Mouse (Mus musculus) heart, adult 2 months (tissue): ENCODE data around the gene Sfrp2. TPM values are rescaled to one million over a fixed set of nuclear protein-coding genes. Genes with fewer than 3 reads are reported as not detected.

Experiments used
- DNase-seq, 2 experiments: peaks; one replicate each; pipeline ENCODE4 v3.0.0; 2021
- H3K27ac ChIP-seq: fragments of 200-600 bp; 2 replicates; pipeline ENCODE4 v1.8.1; 2022
- H3K27me3 ChIP-seq: fragments of 200-500 bp; 2 replicates; pipeline ENCODE4 v1.6.1; 2012; ENCODE audit warnings: mild to moderate bottlenecking, low read length, inconsistent platforms, mixed read lengths; ENCODE audit not compliant: control insufficient read depth, insufficient read depth
- H3K36me3 ChIP-seq: fragments of 200-500 bp; 2 replicates; pipeline ENCODE4 v1.6.1; 2012; ENCODE audit warnings: low read length, inconsistent platforms; ENCODE audit not compliant: control insufficient read depth, insufficient read depth
- H3K4me1 ChIP-seq: fragments of 200-500 bp; 2 replicates; pipeline ENCODE4 v1.6.1; 2011; ENCODE audit warnings: low read length; ENCODE audit not compliant: control insufficient read depth, insufficient read depth
- H3K4me3 ChIP-seq: fragments of 200-600 bp; 2 replicates; pipeline ENCODE4 v1.8.1; 2022
- H3K79me2 ChIP-seq: fragments of 200-500 bp; replicated peaks from 2 replicates; pipeline ENCODE4 v1.6.1; 2012; ENCODE audit warnings: mild to moderate bottlenecking, inconsistent platforms, low read length, moderate library complexity, mixed read lengths; ENCODE audit not compliant: control insufficient read depth, insufficient read depth
- H3K9ac ChIP-seq: fragments of 200-500 bp; 2 replicates; pipeline ENCODE4 v1.6.1; 2012; ENCODE audit warnings: low read depth, mild to moderate bottlenecking, control low read depth, inconsistent platforms, low read length, mixed read lengths
- CTCF ChIP-seq: fragments of 200-600 bp; IDR thresholded peaks from 2 replicates; pipeline ENCODE4 v1.8.1; 2022; ENCODE audit warnings: antibody characterized with exemption, mild to moderate bottlenecking, moderate library complexity
- EP300 ChIP-seq: fragments of 200-500 bp; IDR thresholded peaks from 2 replicates; pipeline ENCODE4 v1.6.1; 2011; ENCODE audit warnings: low read depth, low read length, control low read depth; ENCODE audit not compliant: insufficient read depth
- POLR2A ChIP-seq: fragments of 200-500 bp; IDR thresholded peaks from 2 replicates; pipeline ENCODE4 v1.6.1; 2011; ENCODE audit warnings: mild to moderate bottlenecking, low read depth, low read length, control low read depth; ENCODE audit not compliant: insufficient read depth
- WGBS: fragments of 180-500 bp; shearing (Covaris S2); methylation state at CpG from one replicate; pipeline ENCODE4 v1.1.7; 2018; 5-methylcytosine and 5-hydroxymethylcytosine counted together
- intact Hi-C: fragments of 180-260 bp; cut with DNase I; formaldehyde crosslinking; loops from one replicate; pipeline ENCODE4 v1.15.1; 2025
- polyA plus RNA-seq: library from polyadenylated mRNA; depleted of rRNA; stranded (reverse); fragments of >200 nt; gene quantifications from 2 replicates; pipeline ENCODE4 v1.2.3, GENCODE M21; 2012
- total RNA-seq, 2 experiments: library from RNA; stranded (reverse); gene quantifications; 2 replicates each; pipeline ENCODE4 v1.2.3; 2021

Gene Sfrp2
- total and polyA plus RNA-seq, 3 experiments: 3.2 to 20.2 (median 4.9) TPM

GRCm38 (mm10) chr3:83733985-83734384 is 32.1 kb upstream of the Sfrp2 start:
- no peak overlapping the region for H3K27ac ChIP-seq
- no peaks in the 10 kb centered on the region for H3K4me1 ChIP-seq
- no peak for DNase-seq
- H3K27me3 ChIP-seq: no peaks in the 10 kb centered on the region
- H3K4me3 ChIP-seq: no peak overlapping the region
- H3K36me3 ChIP-seq: no peaks in the 10 kb centered on the region
- H3K9ac ChIP-seq: no peak overlapping the region
- H3K79me2 ChIP-seq: no peaks in the 10 kb centered on the region
- intact Hi-C loops: no loop called here
- TF ChIP-seq POLR2A (no peak), EP300 (no peak), CTCF (no peak)
- 76% methylated on average over 8 of the region's 8 CpGs for WGBS

DNA sequence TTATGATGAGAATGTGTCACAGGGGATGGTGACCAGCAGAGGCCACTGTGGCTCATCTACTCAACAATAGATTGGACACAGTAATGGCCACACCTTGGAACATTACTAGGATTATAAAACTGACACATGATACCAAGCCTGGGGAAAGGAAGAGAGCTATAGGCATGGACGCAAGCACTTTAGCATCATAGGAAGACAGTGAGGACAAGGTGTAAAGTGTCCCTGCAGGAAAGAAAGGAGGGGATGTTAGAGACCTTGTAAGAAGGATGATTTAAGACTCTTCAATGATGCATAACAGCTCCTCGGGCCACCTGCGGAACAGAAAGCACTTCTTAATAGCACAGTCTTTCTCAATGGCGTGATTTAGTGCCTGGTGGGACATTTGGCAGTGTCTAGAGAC is 29.1 kb upstream of the Sfrp2 start:
- intact Hi-C loops: no loop called here
- no peaks in the 10 kb centered on the region for H3K27me3 ChIP-seq
- no peak overlapping the region for H3K4me3 ChIP-seq
- no peaks in the 10 kb centered on the region for H3K4me1 ChIP-seq
- no peak overlapping the region for H3K9ac ChIP-seq
- TF ChIP-seq POLR2A (no peak), EP300 (no peak), CTCF (no peak)
- no peak for DNase-seq
- no peaks in the 10 kb centered on the region for H3K79me2 ChIP-seq
- WGBS: 88% methylated on average over 4 of the region's 4 CpGs
- no peaks in the 10 kb centered on the region for H3K36me3 ChIP-seq
- no peak overlapping the region for H3K27ac ChIP-seq

GRCm38 (mm10) chr3:83740246-83740645 is 25.9 kb upstream of the Sfrp2 start:
- 31% methylated on average over 2 of the region's 2 CpGs for WGBS
- intact Hi-C loops: no loop called here
- TF ChIP-seq EP300 (no peak), CTCF (no peak), POLR2A (no peak)

DNA sequence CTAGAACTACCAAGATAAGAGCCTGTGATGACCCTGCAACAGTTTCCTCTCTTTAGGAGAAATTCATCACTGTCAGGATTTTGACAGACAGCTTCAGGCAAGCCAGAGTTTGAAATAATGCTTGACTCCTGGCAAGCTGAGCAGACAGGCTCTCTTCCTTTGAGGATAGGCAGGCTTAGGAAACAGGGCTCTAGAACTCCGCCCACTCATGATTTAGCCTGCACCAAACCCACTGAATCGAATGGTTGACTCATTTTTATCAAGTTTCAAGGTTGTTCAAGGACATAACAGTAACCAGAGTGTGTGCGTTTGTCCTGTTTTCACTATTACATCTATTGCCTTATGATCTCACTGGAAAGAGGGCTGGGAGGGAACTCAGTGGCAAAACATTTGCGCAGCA is 18.8 kb upstream of the Sfrp2 start:
- Histone ChIP-seq H3K9ac (no peak overlapping the region), H3K36me3 (no peaks in the 10 kb centered on the region), H3K27me3 (no peaks in the 10 kb centered on the region), H3K4me1 (no peaks in the 10 kb centered on the region), H3K4me3 (no peak overlapping the region), H3K27ac (no peak overlapping the region), H3K79me2 (no peaks in the 10 kb centered on the region)
- DNase-seq: no peak
- no peak for TF ChIP-seq CTCF
- no peak for TF ChIP-seq POLR2A
- no peak for TF ChIP-seq EP300
- WGBS: 76% methylated on average over 4 of the region's 4 CpGs
- intact Hi-C loops: no loop called here

More at GRCm38 (mm10) chr3:83740246-83740645, 25.9 kb upstream of the Sfrp2 start:
- H3K9ac ChIP-seq: no peak overlapping the region
- H3K4me1 ChIP-seq: no peaks in the 10 kb centered on the region
- DNase-seq: peak in 1 of 2 experiments; percentile 32
- H3K36me3 ChIP-seq: no peaks in the 10 kb centered on the region
- no peaks in the 10 kb centered on the region for H3K27me3 ChIP-seq
- H3K79me2 ChIP-seq: no peaks in the 10 kb centered on the region
- no peak overlapping the region for H3K27ac ChIP-seq
- H3K4me3 ChIP-seq: no peak overlapping the region

DNA sequence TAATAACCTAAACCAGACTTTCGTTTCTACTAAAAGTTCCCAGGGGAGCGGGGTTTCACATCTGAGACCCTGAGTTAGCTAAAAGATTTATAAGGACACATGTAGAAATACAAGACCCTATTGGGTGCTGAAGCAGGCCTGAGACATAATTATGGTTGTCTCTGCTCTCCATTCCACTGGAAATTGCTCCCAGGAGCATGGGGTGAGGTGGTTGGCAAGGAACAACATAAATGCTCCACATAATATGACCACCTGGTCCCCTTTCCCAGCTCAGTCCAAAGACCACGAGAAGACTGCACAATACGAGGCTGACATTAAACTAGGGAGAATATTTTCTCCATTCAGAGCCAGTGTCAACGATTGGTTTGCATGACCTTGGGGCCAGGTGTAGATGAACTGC is 18.2 kb upstream of the Sfrp2 start:
- Histone ChIP-seq H3K9ac (no peak overlapping the region), H3K27me3 (no peaks in the 10 kb centered on the region), H3K36me3 (no peaks in the 10 kb centered on the region), H3K79me2 (no peaks in the 10 kb centered on the region), H3K4me3 (no peak overlapping the region), H3K27ac (no peak overlapping the region), H3K4me1 (no peaks in the 10 kb centered on the region)
- intact Hi-C loops: no loop called here
- 88% methylated on average over 5 of the region's 5 CpGs for WGBS
- DNase-seq: no peak
- TF ChIP-seq POLR2A (no peak), CTCF (no peak), EP300 (no peak)

DNA sequence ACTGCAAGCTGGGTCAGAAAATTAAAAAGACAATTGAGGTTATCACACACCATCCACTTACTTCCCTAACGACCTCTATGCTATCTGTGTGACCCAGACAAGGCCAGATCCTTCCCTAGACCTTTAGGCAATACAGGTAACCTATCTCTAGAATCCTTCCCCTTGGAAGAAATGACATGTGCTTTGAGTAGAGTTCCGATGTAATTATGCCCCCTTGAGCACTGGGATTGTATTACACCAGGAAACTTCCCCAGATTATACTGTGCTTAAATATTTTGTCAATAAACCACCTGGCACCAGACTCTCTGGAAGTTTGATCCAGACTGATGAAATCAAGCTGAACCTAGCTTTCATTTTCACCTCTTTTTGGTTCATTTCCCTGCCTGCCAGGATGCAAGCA is 14.5 kb upstream of the Sfrp2 start:
- no peak for TF ChIP-seq EP300
- TF ChIP-seq POLR2A: no peak
- peak; percentile 51 for TF ChIP-seq CTCF
- Histone ChIP-seq H3K4me3 (no peak overlapping the region), H3K79me2 (no peaks in the 10 kb centered on the region), H3K27me3 (no peaks in the 10 kb centered on the region), H3K4me1 (no peaks in the 10 kb centered on the region), H3K36me3 (no peaks in the 10 kb centered on the region), H3K27ac (no peak overlapping the region), H3K9ac (no peak overlapping the region)
- 29% methylated on average over 2 of the region's 2 CpGs for WGBS
- intact Hi-C loops: loop anchor here (5.0 kb wide), 1 partner anchor 49 kb away; no protein-coding TSS in a partner anchor
- no peak for DNase-seq
